Mouse (Mus musculus) mesoderm, embryonic 11.5 days (tissue): Measurements from ENCODE around the gene Gpatch11.
A peak's percentile ranks its signal among the peaks of the same experiment; 100 is the strongest.
"Not testable (repeated sequence)": the region's sequence is repeated elsewhere in the genome, so short reads cannot be mapped to it uniquely, and the experiment has no call there.

Experiments
- DNase-seq: peaks from one replicate; pipeline ENCODE4 v3.0.0-alpha.2; 2012; ENCODE audit warnings: low read depth, low spot score

Gene Gpatch11

GRCm38 (mm10) chr17:78834856-78835835 lies at the start of gene Gpatch11, which contains the start of gene Heatr5b:
Gene Gpatch11, plus strand, starts transcription at chr17:78835567.
Gene Heatr5b, minus strand, starts transcription at chr17:78835364.
- DNase-seq, result peak; percentile 99

GRCm38 (mm10) chr17:78788273-78788672 lies 47.1 kb upstream of the Gpatch11 start:
- not testable (repeated sequence) for DNase-seq

GRCm38 (mm10) chr17:78791068-78791689 lies 44.2 kb upstream of the Gpatch11 start:
- DNase-seq, result no peak

- no peak for DNase-seq
Measured at GRCm38 (mm10) chr17:78791690-78792070, 43.7 kb upstream of the Gpatch11 start.

GRCm38 (mm10) chr17:78792122-78792521 lies 43.2 kb upstream of the Gpatch11 start:
- no peak for DNase-seq

DNA sequence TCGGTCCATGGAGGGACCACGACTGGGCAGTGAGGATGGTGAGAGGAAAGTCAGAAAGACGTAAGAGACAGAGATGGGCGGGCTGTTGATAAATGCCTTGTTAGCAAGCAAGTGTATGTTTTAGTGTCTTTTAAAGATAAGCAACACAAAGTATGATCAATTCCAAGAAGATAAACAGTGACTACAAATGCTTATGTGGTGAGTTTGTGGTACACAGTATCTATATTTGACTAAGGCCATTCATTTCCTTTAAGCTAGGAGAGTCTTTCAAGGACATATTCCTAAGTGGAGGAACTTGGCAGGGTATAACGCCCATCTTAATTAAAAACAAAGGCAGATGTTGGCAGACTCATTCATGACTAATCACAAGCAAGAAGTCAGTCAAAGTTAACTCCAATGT lies 41.0 kb upstream of the Gpatch11 start:
- no peak for DNase-seq

- DNase-seq, result no peak
Measured at GRCm38 (mm10) chr17:78797222-78797621, 38.1 kb upstream of the Gpatch11 start.

- peak; percentile 9 for DNase-seq
Measured at GRCm38 (mm10) chr17:78809019-78809418, 26.3 kb upstream of the Gpatch11 start.

GRCm38 (mm10) chr17:78809582-78809981 lies 25.8 kb upstream of the Gpatch11 start:
- DNase-seq, result no peak

DNA sequence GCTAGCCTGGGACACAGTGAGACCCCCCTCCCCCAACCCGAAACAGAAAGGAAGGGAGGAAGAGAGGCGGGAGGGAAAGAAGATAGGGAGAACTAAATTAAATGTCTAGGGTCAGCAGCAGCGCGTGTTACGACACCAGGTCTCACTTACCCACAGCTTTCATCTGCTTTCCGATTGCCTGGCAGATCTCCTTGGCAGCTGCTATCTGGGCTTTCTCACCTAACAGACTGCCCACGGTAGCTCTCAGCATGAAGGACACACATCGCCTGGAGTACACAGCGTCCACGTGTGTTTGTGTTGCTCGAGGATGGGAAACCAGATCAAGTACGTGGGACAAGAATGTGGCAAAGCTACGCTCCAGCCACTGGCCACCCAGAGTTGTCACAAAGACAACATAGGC lies 11.0 kb upstream of the Gpatch11 start:
- DNase-seq, result no peak

- peak; percentile 10 for DNase-seq
Measured at GRCm38 (mm10) chr17:78836056-78836455, 689 bp downstream of the Gpatch11 start.

DNA sequence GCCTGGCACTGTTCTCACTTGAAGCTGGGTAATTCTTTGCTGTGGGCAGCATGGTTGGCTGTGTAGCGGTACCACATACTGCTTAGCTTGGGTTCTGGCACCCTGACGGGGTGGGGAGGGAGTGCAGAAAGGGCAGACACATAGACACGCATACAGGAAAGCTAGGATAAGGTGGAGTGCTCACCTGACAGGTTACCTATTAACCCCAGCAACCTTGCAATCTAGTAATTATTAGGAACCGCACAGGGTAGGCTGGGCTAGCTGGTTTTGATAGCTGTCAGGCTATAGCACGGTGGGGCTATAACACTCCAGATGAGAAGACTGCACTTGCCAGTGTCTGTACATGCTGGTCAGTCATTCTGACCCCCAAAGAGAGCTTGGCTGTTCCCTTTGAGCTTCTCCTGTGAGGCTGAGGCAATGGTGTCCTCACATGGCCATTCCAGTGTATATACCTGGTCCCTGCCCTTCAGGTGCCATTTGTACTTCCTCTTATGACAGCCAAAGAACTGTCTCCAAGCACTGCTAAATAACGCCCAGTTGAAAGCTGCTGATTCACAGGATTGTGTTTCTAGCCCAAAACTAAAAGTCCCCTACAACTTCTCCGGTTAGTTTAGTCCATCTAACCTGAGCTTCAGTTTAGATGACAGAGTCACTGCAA lies 7.0 kb downstream of the Gpatch11 start:
- no peak for DNase-seq

DNA sequence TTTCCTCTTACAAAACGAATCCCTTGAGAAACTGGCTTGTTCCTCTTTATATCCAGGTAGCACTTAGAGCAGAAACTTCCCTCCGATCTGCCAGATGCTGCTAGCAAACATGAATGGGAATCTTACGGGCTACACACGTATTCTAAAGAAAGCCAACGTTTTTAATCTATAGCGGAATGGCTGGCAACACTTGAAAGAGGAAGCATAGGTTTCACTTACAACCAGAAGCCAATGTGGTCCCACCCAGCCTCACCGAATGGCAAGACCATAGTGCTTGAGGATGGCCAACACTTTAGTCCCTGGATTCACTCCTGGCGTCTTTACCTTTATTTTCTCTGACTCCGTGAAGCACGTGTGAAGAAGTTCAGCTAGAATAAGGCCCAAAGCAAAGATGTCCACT lies 20.9 kb downstream of the Gpatch11 start:
- no peak for DNase-seq

- DNase-seq, result no peak
Measured at GRCm38 (mm10) chr17:78873886-78874285, 38.5 kb downstream of the Gpatch11 start.

DNA sequence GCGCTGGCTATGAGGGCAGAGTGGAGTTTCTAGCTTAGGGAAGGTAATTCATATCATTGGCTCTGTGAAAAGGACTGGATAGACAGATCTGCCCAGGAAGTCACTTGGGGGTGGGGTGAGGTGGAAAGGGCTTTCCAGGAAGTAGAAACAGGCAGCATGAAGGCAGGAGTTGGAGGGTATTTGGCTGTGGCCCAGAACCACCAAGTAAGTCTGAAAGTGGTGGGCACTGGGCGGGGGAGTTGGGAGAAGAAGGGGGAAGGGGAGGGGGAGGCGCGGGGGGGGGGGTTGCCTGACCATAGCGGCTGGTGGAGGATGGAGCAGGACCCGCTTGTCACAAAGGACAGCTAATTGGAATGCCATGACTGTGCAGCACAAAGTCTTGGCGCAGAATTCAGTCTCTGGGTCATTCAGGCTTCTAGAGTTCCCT lies 46.5 kb downstream of the Gpatch11 start:
- no peak for DNase-seq

DNA sequence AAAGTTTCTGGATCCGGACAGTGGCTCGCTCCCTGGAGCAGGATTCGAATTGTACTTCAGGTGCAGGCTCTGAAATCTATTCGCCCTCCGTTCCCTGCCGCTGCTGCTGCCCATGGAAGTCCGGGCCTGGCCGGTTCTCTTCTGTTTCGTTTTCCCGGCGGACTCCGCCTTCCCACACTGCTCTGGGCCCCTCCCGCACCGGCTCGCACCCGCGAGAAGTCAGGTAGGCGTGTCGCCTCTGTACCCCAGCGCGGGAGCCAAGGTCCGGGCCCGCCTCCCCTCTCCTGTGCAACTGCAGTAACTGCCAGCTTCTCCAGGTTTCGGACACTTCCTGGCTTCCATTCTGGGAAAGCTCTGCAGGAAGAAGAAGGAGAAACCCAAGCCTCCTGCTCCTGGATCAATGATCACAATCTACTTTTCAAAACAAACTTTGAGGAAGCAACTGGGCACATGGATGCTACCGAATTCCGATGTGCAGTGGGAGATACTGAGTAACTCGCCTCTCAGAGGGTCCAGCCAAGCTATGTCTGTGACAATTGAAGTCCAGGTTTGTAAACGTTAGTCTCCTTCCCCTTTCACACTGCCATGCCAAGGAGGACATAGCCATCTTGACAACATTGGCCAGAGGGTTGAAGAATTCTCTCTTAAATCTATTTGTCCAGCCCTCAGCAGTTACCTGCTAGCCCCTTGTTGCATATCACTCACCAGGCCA lies 47.2 kb downstream of the Gpatch11 start, which contains the start of gene Eif2ak2:
Gene Eif2ak2 (minus strand): TSS at position 173 of the 712 bp plus-strand sequence.
- DNase-seq, result peak; percentile 80

- DNase-seq, result no peak
Measured at GRCm38 (mm10) chr17:78883291-78883690, 47.9 kb downstream of the Gpatch11 start.

GRCm38 (mm10) chr17:78885286-78886065 lies 50.1 kb downstream of the Gpatch11 start:
- no peak for DNase-seq

GRCm38 (mm10) chr17:78888554-78888953 lies 53.2 kb downstream of the Gpatch11 start:
- no peak for DNase-seq

DNA sequence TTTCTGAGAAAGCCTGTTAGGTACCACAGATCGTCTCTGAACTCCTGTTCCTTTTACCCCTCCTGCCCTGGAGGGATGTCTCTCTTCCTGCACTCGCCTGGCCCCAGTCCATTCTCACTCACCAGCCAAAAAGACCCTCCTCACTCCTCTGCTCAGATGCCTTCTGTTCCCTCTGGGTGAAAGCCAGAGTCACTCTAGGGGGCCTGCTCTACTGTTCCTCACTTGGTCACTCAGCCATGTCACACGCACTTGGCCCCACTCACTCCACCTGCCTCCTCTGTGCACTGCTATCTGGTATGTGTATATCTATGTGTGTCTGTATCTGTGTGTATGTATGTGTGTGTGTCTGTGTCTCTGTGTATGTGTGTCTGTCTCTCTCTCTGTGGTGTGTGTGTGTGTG lies 53.8 kb downstream of the Gpatch11 start:
- DNase-seq, result no peak

DNA sequence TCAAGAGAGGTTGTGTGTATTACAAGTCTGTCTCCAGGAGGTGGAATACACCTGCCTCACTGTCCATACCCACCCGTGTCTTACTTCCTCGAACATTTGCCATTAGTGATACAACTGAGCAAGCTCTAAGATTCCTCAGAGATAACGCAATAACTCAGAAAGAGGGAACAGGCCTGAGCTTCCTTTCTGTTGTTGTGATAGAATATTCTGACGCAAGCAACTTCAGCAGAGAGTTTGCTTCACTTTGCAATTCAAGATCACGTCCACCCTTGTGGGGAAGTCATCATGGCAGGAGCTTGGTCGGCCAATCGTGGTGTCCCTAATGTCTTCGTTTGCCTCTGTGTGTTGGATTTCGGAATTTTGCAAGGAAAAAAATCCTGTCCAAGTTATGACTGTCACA lies 55.7 kb downstream of the Gpatch11 start:
- DNase-seq, result no peak
